Mouse (Mus musculus): Measurements from ENCODE around the gene Zfp64. TPM values are rescaled to one million over a fixed set of nuclear protein-coding genes. Genes with fewer than 3 reads are reported as not detected.

The Zfp64 gene
- polyA plus RNA-seq, 1 experiment from 2014 or later = 44.0 TPM

- H3K27ac ChIP-seq (replicated peaks; ENCODE audit: low read depth, low read length) = no peak overlapping the region
- no peaks in the 10 kb centered on the region for H3K9me3 ChIP-seq (replicated peaks; ENCODE audit: control insufficient read depth, low read length)
- DNase-seq (ENCODE audit: low spot score) (peak; percentile 56), ATAC-seq (replicated peaks; ENCODE audit: insufficient number of reproducible peaks, low FRiP score, low TSS enrichment, low read depth) (no peak)
- H3K4me3 ChIP-seq (ENCODE audit: low read depth, low read length) = no peak overlapping the region
- H3K9ac ChIP-seq (replicated peaks; ENCODE audit: low read length) = no peak overlapping the region
- no peak overlapping the region for H3K4me2 ChIP-seq (ENCODE audit: low read depth, low read length)
- H3K4me1 ChIP-seq (ENCODE audit: control insufficient read depth, insufficient read depth, low read length) = no peaks in the 10 kb centered on the region
- H3K36me3 ChIP-seq (replicated peaks; ENCODE audit: control insufficient read depth, insufficient read depth, low read depth, low read length) = no peaks in the 10 kb centered on the region
- no peaks in the 10 kb centered on the region for H3K27me3 ChIP-seq (ENCODE audit: control insufficient read depth, insufficient read depth, low read length)
- 51% methylated on average over 5 of the region's 5 CpGs for WGBS
These were observed 73.5 kb downstream of the Zfp64 start for GRCm38 (mm10) chr2:168881927-168882326.

GRCm38 (mm10) chr2:168879573-168879972, 75.8 kb downstream of the Zfp64 start:
- Histone ChIP-seq H3K9ac (replicated peaks; ENCODE audit: low read length) (no peak overlapping the region), H3K27ac (replicated peaks; ENCODE audit: low read depth, low read length) (no peak overlapping the region), H3K36me3 (replicated peaks; ENCODE audit: control insufficient read depth, insufficient read depth, low read depth, low read length) (no peaks in the 10 kb centered on the region), H3K4me1 (ENCODE audit: control insufficient read depth, insufficient read depth, low read length) (no peaks in the 10 kb centered on the region), H3K4me3 (ENCODE audit: low read depth, low read length) (no peak overlapping the region), H3K27me3 (ENCODE audit: control insufficient read depth, insufficient read depth, low read length) (no peaks in the 10 kb centered on the region), H3K9me3 (replicated peaks; ENCODE audit: control insufficient read depth, low read length) (no peaks in the 10 kb centered on the region), H3K4me2 (ENCODE audit: low read depth, low read length) (no peak overlapping the region)
- DNase-seq (ENCODE audit: low spot score) = no peak
- no peak for ATAC-seq (replicated peaks; ENCODE audit: insufficient number of reproducible peaks, low FRiP score, low TSS enrichment, low read depth)
- WGBS = 85% methylated on average over 10 of the region's 10 CpGs

- Histone ChIP-seq H3K9me3 (replicated peaks; ENCODE audit: control insufficient read depth, low read length) (no peaks in the 10 kb centered on the region), H3K27me3 (ENCODE audit: control insufficient read depth, insufficient read depth, low read length) (no peaks in the 10 kb centered on the region), H3K4me3 (ENCODE audit: low read depth, low read length) (no peak overlapping the region), H3K9ac (replicated peaks; ENCODE audit: low read length) (no peak overlapping the region), H3K36me3 (replicated peaks; ENCODE audit: control insufficient read depth, insufficient read depth, low read depth, low read length) (no peaks in the 10 kb centered on the region), H3K27ac (replicated peaks; ENCODE audit: low read depth, low read length) (no peak overlapping the region), H3K4me2 (ENCODE audit: low read depth, low read length) (no peak overlapping the region), H3K4me1 (ENCODE audit: control insufficient read depth, insufficient read depth, low read length) (no peaks in the 10 kb centered on the region)
- DNase-seq (ENCODE audit: low spot score) = no peak
- WGBS = 85% methylated on average over 8 of the region's 8 CpGs
- no peak for ATAC-seq (replicated peaks; ENCODE audit: insufficient number of reproducible peaks, low FRiP score, low TSS enrichment, low read depth)
These were observed 76.7 kb downstream of the Zfp64 start for GRCm38 (mm10) chr2:168878708-168879107.

GRCm38 (mm10) chr2:168878158-168878557, 77.2 kb downstream of the Zfp64 start:
- Histone ChIP-seq H3K4me2 (ENCODE audit: low read depth, low read length) (no peak overlapping the region), H3K9me3 (replicated peaks; ENCODE audit: control insufficient read depth, low read length) (no peaks in the 10 kb centered on the region), H3K9ac (replicated peaks; ENCODE audit: low read length) (no peak overlapping the region), H3K27me3 (ENCODE audit: control insufficient read depth, insufficient read depth, low read length) (no peaks in the 10 kb centered on the region), H3K27ac (replicated peaks; ENCODE audit: low read depth, low read length) (no peak overlapping the region), H3K4me1 (ENCODE audit: control insufficient read depth, insufficient read depth, low read length) (no peaks in the 10 kb centered on the region), H3K4me3 (ENCODE audit: low read depth, low read length) (no peak overlapping the region), H3K36me3 (replicated peaks; ENCODE audit: control insufficient read depth, insufficient read depth, low read depth, low read length) (no peaks in the 10 kb centered on the region)
- WGBS = 89% methylated on average over 4 of the region's 4 CpGs
- DNase-seq (ENCODE audit: low spot score) (peak; percentile 10), ATAC-seq (replicated peaks; ENCODE audit: insufficient number of reproducible peaks, low FRiP score, low TSS enrichment, low read depth) (no peak)

GRCm38 (mm10) chr2:168876631-168877030, 78.8 kb downstream of the Zfp64 start:
- Histone ChIP-seq H3K27ac (replicated peaks; ENCODE audit: low read depth, low read length) (no peak overlapping the region), H3K9ac (replicated peaks; ENCODE audit: low read length) (no peak overlapping the region), H3K4me3 (ENCODE audit: low read depth, low read length) (no peak overlapping the region), H3K9me3 (replicated peaks; ENCODE audit: control insufficient read depth, low read length) (no peaks in the 10 kb centered on the region), H3K4me2 (ENCODE audit: low read depth, low read length) (no peak overlapping the region), H3K27me3 (ENCODE audit: control insufficient read depth, insufficient read depth, low read length) (no peaks in the 10 kb centered on the region), H3K36me3 (replicated peaks; ENCODE audit: control insufficient read depth, insufficient read depth, low read depth, low read length) (no peaks in the 10 kb centered on the region), H3K4me1 (ENCODE audit: control insufficient read depth, insufficient read depth, low read length) (0 out of 2 replicates have a peak, but pooled peaks cover 2% of the 10 kb centered on the region)
- DNase-seq (ENCODE audit: low spot score) (no peak), ATAC-seq (replicated peaks; ENCODE audit: insufficient number of reproducible peaks, low FRiP score, low TSS enrichment, low read depth) (no peak)
- 86% methylated on average over 10 of the region's 10 CpGs for WGBS

GRCm38 (mm10) chr2:168874498-168874897, 80.9 kb downstream of the Zfp64 start:
- H3K4me2 ChIP-seq (ENCODE audit: low read depth, low read length) = no peak overlapping the region
- no peaks in the 10 kb centered on the region for H3K36me3 ChIP-seq (replicated peaks; ENCODE audit: control insufficient read depth, insufficient read depth, low read depth, low read length)
- no peaks in the 10 kb centered on the region for H3K27me3 ChIP-seq (ENCODE audit: control insufficient read depth, insufficient read depth, low read length)
- ATAC-seq (replicated peaks; ENCODE audit: insufficient number of reproducible peaks, low FRiP score, low TSS enrichment, low read depth) = no peak
- no peak overlapping the region for H3K27ac ChIP-seq (replicated peaks; ENCODE audit: low read depth, low read length)
- no peak overlapping the region for H3K4me3 ChIP-seq (ENCODE audit: low read depth, low read length)
- 0 out of 2 replicates have a peak, but pooled peaks cover 2% of the 10 kb centered on the region for H3K4me1 ChIP-seq (ENCODE audit: control insufficient read depth, insufficient read depth, low read length)
- H3K9ac ChIP-seq (replicated peaks; ENCODE audit: low read length) = no peak overlapping the region
- no peaks in the 10 kb centered on the region for H3K9me3 ChIP-seq (replicated peaks; ENCODE audit: control insufficient read depth, low read length)
- DNase-seq (ENCODE audit: low spot score) = no peak
- WGBS = 88% methylated on average over 6 of the region's 6 CpGs

GRCm38 (mm10) chr2:168871767-168872511, 83.4 kb downstream of the Zfp64 start:
- H3K27ac ChIP-seq (replicated peaks; ENCODE audit: low read depth, low read length) = peak overlapping the region; percentile 0; the same call in 1 of the 2 replicates
- 7% methylated on average over 22 of the region's 22 CpGs for WGBS

GRCm38 (mm10) chr2:168870480-168870879, 84.9 kb downstream of the Zfp64 start:
- Histone ChIP-seq H3K4me3 (ENCODE audit: low read depth, low read length) (no peak overlapping the region), H3K9me3 (replicated peaks; ENCODE audit: control insufficient read depth, low read length) (no peaks in the 10 kb centered on the region), H3K9ac (replicated peaks; ENCODE audit: low read length) (no peak overlapping the region), H3K27me3 (ENCODE audit: control insufficient read depth, insufficient read depth, low read length) (no peaks in the 10 kb centered on the region), H3K27ac (replicated peaks; ENCODE audit: low read depth, low read length) (no peak overlapping the region), H3K4me2 (ENCODE audit: low read depth, low read length) (no peak overlapping the region), H3K4me1 (ENCODE audit: control insufficient read depth, insufficient read depth, low read length) (0 out of 2 replicates have a peak, but pooled peaks cover 2% of the 10 kb centered on the region), H3K36me3 (replicated peaks; ENCODE audit: control insufficient read depth, insufficient read depth, low read depth, low read length) (no peaks in the 10 kb centered on the region)
- 61% methylated on average over 4 of the region's 4 CpGs for WGBS
- ATAC-seq (replicated peaks; ENCODE audit: insufficient number of reproducible peaks, low FRiP score, low TSS enrichment, low read depth) (no peak), DNase-seq (ENCODE audit: low spot score) (peak; percentile 49)

More at GRCm38 (mm10) chr2:168871767-168872511, 83.4 kb downstream of the Zfp64 start:
- peak; percentile 49; the same call in 1 of the 2 replicates for ATAC-seq (replicated peaks; ENCODE audit: insufficient number of reproducible peaks, low FRiP score, low TSS enrichment, low read depth)
- Histone ChIP-seq H3K4me2 (ENCODE audit: low read depth, low read length) (0 out of 2 replicates have a peak overlapping the region, but pooled peaks have one; percentile 7), H3K27me3 (ENCODE audit: control insufficient read depth, insufficient read depth, low read length) (no peaks in the 10 kb centered on the region), H3K4me3 (ENCODE audit: low read depth, low read length) (no peak overlapping the region; the same call in 1 of the 2 replicates), H3K36me3 (replicated peaks; ENCODE audit: control insufficient read depth, insufficient read depth, low read depth, low read length) (no peaks in the 10 kb centered on the region), H3K9ac (replicated peaks; ENCODE audit: low read length) (no peak overlapping the region), H3K9me3 (replicated peaks; ENCODE audit: control insufficient read depth, low read length) (no peaks in the 10 kb centered on the region), H3K4me1 (ENCODE audit: control insufficient read depth, insufficient read depth, low read length) (0 out of 2 replicates have a peak, but pooled peaks cover 2% of the 10 kb centered on the region)
- peak; percentile 67 for DNase-seq (ENCODE audit: low spot score)

Measured in embryonic facial prominence, embryonic 11.5 days (tissue).